Mouse (Mus musculus) MEL (cell line): ENCODE data around the gene Smarcd1. TPM values are rescaled to one million over a fixed set of nuclear protein-coding genes. Genes with fewer than 3 reads are reported as not detected.

Experiments used
- DNase-seq: peaks from one replicate; pipeline ENCODE4 v3.0.0; 2011; ENCODE audit warnings: low read depth, low spot score
- H3K27ac ChIP-seq: 2 replicates; pipeline ENCODE4 v1.5.1; 2012; ENCODE audit warnings: low read depth, mild to moderate bottlenecking, control low read depth, low read length, moderate library complexity; ENCODE audit not compliant: control insufficient read depth
- H3K27me3 ChIP-seq, 2 experiments: fragments of 150-350 bp in 1 of 2; sonication (generic) in 1 of 2; 2 replicates each; pipeline ENCODE4 v1.6.1; 2012; ENCODE audit warnings: low read length in 2 of 2, mild to moderate bottlenecking in 2 of 2, improper control_type of control experiment in 1 of 2, moderate library complexity in 1 of 2; ENCODE audit not compliant: insufficient read depth in 2 of 2, control insufficient read depth in 1 of 2
- H3K36me3 ChIP-seq, 2 experiments: 2 replicates each; pipeline ENCODE4 v1.6.1; 2012 to 2014; ENCODE audit warnings: low read length in 2 of 2, improper control_type of control experiment in 1 of 2, inconsistent platforms in 1 of 2, mild to moderate bottlenecking in 1 of 2; ENCODE audit not compliant: insufficient read depth in 2 of 2, control insufficient read depth in 1 of 2
- H3K4me1 ChIP-seq, 2 experiments: fragments of 150-350 bp in 1 of 2; sonication (generic) in 1 of 2; 2 replicates each; pipeline ENCODE4 v1.6.1; 2012; ENCODE audit warnings: low read length in 2 of 2, improper control_type of control experiment in 1 of 2, mild to moderate bottlenecking in 1 of 2; ENCODE audit not compliant: insufficient read depth in 2 of 2, control insufficient read depth in 1 of 2
- H3K4me3 ChIP-seq, 2 experiments: fragments of 150-350 bp in 1 of 2; sonication (generic) in 1 of 2; 2 replicates each; pipeline ENCODE4 v1.5.1; 2012; ENCODE audit warnings: low read depth in 2 of 2, low read length in 2 of 2, mild to moderate bottlenecking in 2 of 2, moderate library complexity in 2 of 2, control low read depth in 1 of 2, improper control_type of control experiment in 1 of 2; ENCODE audit not compliant: control insufficient read depth in 1 of 2, insufficient read depth in 1 of 2
- H3K79me2 ChIP-seq: 2 replicates; pipeline ENCODE4 v1.6.1; 2012; ENCODE audit warnings: mild to moderate bottlenecking, low read length, moderate library complexity; ENCODE audit not compliant: control insufficient read depth, poor library complexity, insufficient read depth
- H3K9ac ChIP-seq: 2 replicates; pipeline ENCODE4 v1.6.1; 2012; ENCODE audit warnings: low read depth, mild to moderate bottlenecking, control low read depth, low read length, moderate library complexity; ENCODE audit not compliant: control insufficient read depth, poor library complexity, severe bottlenecking
- H3K9me3 ChIP-seq: fragments of 150-350 bp; sonication (generic); replicated peaks from 2 replicates; pipeline ENCODE4 v1.6.1; 2012; ENCODE audit warnings: mild to moderate bottlenecking, low read length, improper control_type of control experiment, moderate library complexity; ENCODE audit not compliant: insufficient read depth
- BHLHE40 ChIP-seq: IDR thresholded peaks from 2 replicates; pipeline ENCODE4 v1.6.1; 2012; ENCODE audit warnings: low read depth, mild to moderate bottlenecking, inconsistent platforms, low read length, improper control_type of control experiment, borderline replicate concordance
- CHD1 ChIP-seq: IDR thresholded peaks from 2 replicates; pipeline ENCODE4 v1.6.1; 2012; ENCODE audit warnings: low read depth, mild to moderate bottlenecking, inconsistent platforms, low read length, improper control_type of control experiment
- CHD2 ChIP-seq: IDR thresholded peaks from 2 replicates; pipeline ENCODE4 v1.6.1; 2011; ENCODE audit warnings: low read length, improper control_type of control experiment
- CTCF ChIP-seq, 3 experiments: IDR thresholded peaks in 2 of 3; conservative IDR thresholded peaks in 1 of 3; 2 replicates each; pipeline ENCODE4 v1.5.1; 2011 to 2012; ENCODE audit warnings: low read length in 3 of 3, low read depth in 2 of 3, mild to moderate bottlenecking in 2 of 3, improper control_type of control experiment in 1 of 3, inconsistent platforms in 1 of 3, mixed read lengths in 1 of 3, moderate library complexity in 1 of 3; ENCODE audit not compliant: control insufficient read depth in 1 of 3, insufficient read depth in 1 of 3, poor library complexity in 1 of 3, severe bottlenecking in 1 of 3
- E2F4 ChIP-seq: IDR thresholded peaks from 2 replicates; pipeline ENCODE4 v1.6.1; 2011; ENCODE audit warnings: low read depth, low read length, improper control_type of control experiment, borderline replicate concordance
- ELF1 ChIP-seq: IDR thresholded peaks from 2 replicates; pipeline ENCODE4 v1.6.1; 2014; ENCODE audit warnings: low read depth, mild to moderate bottlenecking, inconsistent platforms, low read length, improper control_type of control experiment, moderate library complexity
- EP300 ChIP-seq, 2 experiments: IDR thresholded peaks; 2 replicates each; pipeline ENCODE4 v1.6.1; 2011; ENCODE audit warnings: improper control_type of control experiment in 2 of 2, low read length in 2 of 2, low read depth in 1 of 2, mild to moderate bottlenecking in 1 of 2
- ETS1 ChIP-seq: IDR thresholded peaks from 2 replicates; pipeline ENCODE4 v1.6.1; 2012; ENCODE audit warnings: low read depth, mild to moderate bottlenecking, inconsistent platforms, low read length, improper control_type of control experiment, moderate library complexity
- GABPA ChIP-seq: IDR thresholded peaks from 2 replicates; pipeline ENCODE4 v1.6.1; 2012; ENCODE audit warnings: low read depth, mild to moderate bottlenecking, inconsistent platforms, low read length, improper control_type of control experiment, moderate library complexity
- GATA1 ChIP-seq: IDR thresholded peaks from 2 replicates; pipeline ENCODE4 v1.6.1; 2011; ENCODE audit warnings: low read depth, low read length, improper control_type of control experiment
- HCFC1 ChIP-seq: IDR thresholded peaks from 2 replicates; pipeline ENCODE4 v1.6.1; 2012; ENCODE audit warnings: low read depth, mild to moderate bottlenecking, inconsistent platforms, low read length, improper control_type of control experiment, moderate library complexity
- JUND ChIP-seq: IDR thresholded peaks from 2 replicates; pipeline ENCODE4 v1.6.1; 2011; ENCODE audit warnings: low read depth, mild to moderate bottlenecking, improper control_type of control experiment, low read length
- KAT2A ChIP-seq: conservative IDR thresholded peaks from 2 replicates; pipeline ENCODE4 v1.6.1; 2012; ENCODE audit warnings: low read depth, low read length, improper control_type of control experiment, inconsistent platforms
- MAFK ChIP-seq: IDR thresholded peaks from 2 replicates; pipeline ENCODE4 v1.6.1; 2011; ENCODE audit warnings: low read depth, mild to moderate bottlenecking, low read length, improper control_type of control experiment, borderline replicate concordance
- MAX ChIP-seq: IDR thresholded peaks from 2 replicates; pipeline ENCODE4 v1.6.1; 2011; ENCODE audit warnings: low read length, improper control_type of control experiment
- MAZ ChIP-seq: IDR thresholded peaks from 2 replicates; pipeline ENCODE4 v1.6.1; 2012; ENCODE audit warnings: low read depth, mild to moderate bottlenecking, inconsistent platforms, low read length, improper control_type of control experiment
- MEF2A ChIP-seq: IDR thresholded peaks from 2 replicates; pipeline ENCODE4 v1.6.1; 2014; ENCODE audit warnings: low read depth, mild to moderate bottlenecking, inconsistent platforms, low read length, improper control_type of control experiment; ENCODE audit not compliant: poor library complexity, insufficient replicate concordance, severe bottlenecking; ENCODE audit errors: extremely low read depth
- MXI1 ChIP-seq: IDR thresholded peaks from 2 replicates; pipeline ENCODE4 v1.6.1; 2011; ENCODE audit warnings: mild to moderate bottlenecking, low read depth, low read length, improper control_type of control experiment
- MYB ChIP-seq: IDR thresholded peaks from 2 replicates; pipeline ENCODE4 v1.6.1; 2011; ENCODE audit warnings: mild to moderate bottlenecking, low read depth, low read length, improper control_type of control experiment
- MYC ChIP-seq: IDR thresholded peaks from 2 replicates; pipeline ENCODE4 v1.6.1; 2011; ENCODE audit warnings: low read depth, mild to moderate bottlenecking, low read length, improper control_type of control experiment, moderate library complexity
- NELFE ChIP-seq: IDR thresholded peaks from 2 replicates; pipeline ENCODE4 v1.6.1; 2011; ENCODE audit warnings: low read depth, low read length, improper control_type of control experiment
- NRF1 ChIP-seq: IDR thresholded peaks from 2 replicates; pipeline ENCODE4 v1.6.1; 2014; ENCODE audit warnings: low read depth, mild to moderate bottlenecking, inconsistent platforms, low read length, improper control_type of control experiment, moderate library complexity; ENCODE audit not compliant: poor library complexity, insufficient read depth, severe bottlenecking
- POLR2A ChIP-seq, 2 experiments: IDR thresholded peaks; 2 replicates each; pipeline ENCODE4 v1.6.1; 2011 to 2012; ENCODE audit warnings: low read length in 2 of 2, mild to moderate bottlenecking in 2 of 2, control low read depth in 1 of 2, improper control_type of control experiment in 1 of 2, low read depth in 1 of 2, moderate library complexity in 1 of 2; ENCODE audit not compliant: control insufficient read depth in 1 of 2, insufficient read depth in 1 of 2, poor library complexity in 1 of 2
- POLR2AphosphoS2 ChIP-seq: IDR thresholded peaks from 2 replicates; pipeline ENCODE4 v1.6.1; 2011; ENCODE audit warnings: low read length, improper control_type of control experiment
- POLR2AphosphoS5 ChIP-seq: IDR thresholded peaks from 2 replicates; pipeline ENCODE4 v1.6.1; 2012; ENCODE audit warnings: low read depth, borderline replicate concordance, mild to moderate bottlenecking, inconsistent platforms, low read length, moderate library complexity, mixed read lengths
- RCOR1 ChIP-seq: IDR thresholded peaks from 2 replicates; pipeline ENCODE4 v1.6.1; 2012; ENCODE audit warnings: low read depth, mild to moderate bottlenecking, inconsistent platforms, low read length, improper control_type of control experiment
- SMC3 ChIP-seq: IDR thresholded peaks from 2 replicates; pipeline ENCODE4 v1.6.1; 2011; ENCODE audit warnings: low read depth, low read length, improper control_type of control experiment
- TAL1 ChIP-seq: IDR thresholded peaks from 2 replicates; pipeline ENCODE4 v1.6.1; 2012; ENCODE audit warnings: mild to moderate bottlenecking, inconsistent platforms, low read length, moderate library complexity, mixed read lengths
- TBP ChIP-seq: IDR thresholded peaks from 2 replicates; pipeline ENCODE4 v1.8.0; 2011; ENCODE audit warnings: low read depth, low read length, improper control_type of control experiment
- TCF12 ChIP-seq: IDR thresholded peaks from 2 replicates; pipeline ENCODE4 v1.6.1; 2014; ENCODE audit warnings: low read depth, mild to moderate bottlenecking, inconsistent platforms, low read length, improper control_type of control experiment, moderate library complexity
- UBTF ChIP-seq: IDR thresholded peaks from 2 replicates; pipeline ENCODE4 v1.6.1; 2012; ENCODE audit warnings: low read depth, mild to moderate bottlenecking, inconsistent platforms, low read length, improper control_type of control experiment, moderate library complexity, borderline replicate concordance; ENCODE audit not compliant: insufficient read depth
- USF1 ChIP-seq: IDR thresholded peaks from 2 replicates; pipeline ENCODE4 v1.6.1; 2014; ENCODE audit warnings: low read depth, mild to moderate bottlenecking, inconsistent platforms, low read length, improper control_type of control experiment, moderate library complexity
- ZC3H11A ChIP-seq: IDR thresholded peaks from 2 replicates; pipeline ENCODE4 v1.6.1; 2012; ENCODE audit warnings: low read depth, mild to moderate bottlenecking, inconsistent platforms, low read length, improper control_type of control experiment
- ZKSCAN1 ChIP-seq: IDR thresholded peaks from 2 replicates; pipeline ENCODE4 v1.6.1; 2012; ENCODE audit warnings: low read depth, mild to moderate bottlenecking, inconsistent platforms, low read length, improper control_type of control experiment, moderate library complexity
- ZNF384 ChIP-seq: IDR thresholded peaks from 2 replicates; pipeline ENCODE4 v1.6.1; 2012; ENCODE audit warnings: low read depth, mild to moderate bottlenecking, inconsistent platforms, low read length, improper control_type of control experiment
- polyA plus RNA-seq, 2 experiments: library from polyadenylated mRNA; stranded (reverse) in 1 of 2; unstranded in 1 of 2; fragments of >175 nt in 1 of 2; fragments of >200 nt in 1 of 2; gene quantifications; 2 replicates each; pipeline versions ENCODE4 v1.2.1 to v1.2.4; 2012; ENCODE audit warnings: low replicate concordance in 2 of 2, low read depth in 1 of 2; ENCODE audit not compliant: insufficient read length in 2 of 2, insufficient read depth in 1 of 2, missing spikeins in 1 of 2
- total RNA-seq: library from RNA; depleted of rRNA; stranded (reverse); fragments of 300-350 nt; gene quantifications from 2 replicates; pipeline ENCODE4 v1.2.3, GENCODE M21; 2012

Gene Smarcd1
- total and polyA plus RNA-seq, 3 experiments = 20.1 to 247 (median 72.5) TPM

DNA sequence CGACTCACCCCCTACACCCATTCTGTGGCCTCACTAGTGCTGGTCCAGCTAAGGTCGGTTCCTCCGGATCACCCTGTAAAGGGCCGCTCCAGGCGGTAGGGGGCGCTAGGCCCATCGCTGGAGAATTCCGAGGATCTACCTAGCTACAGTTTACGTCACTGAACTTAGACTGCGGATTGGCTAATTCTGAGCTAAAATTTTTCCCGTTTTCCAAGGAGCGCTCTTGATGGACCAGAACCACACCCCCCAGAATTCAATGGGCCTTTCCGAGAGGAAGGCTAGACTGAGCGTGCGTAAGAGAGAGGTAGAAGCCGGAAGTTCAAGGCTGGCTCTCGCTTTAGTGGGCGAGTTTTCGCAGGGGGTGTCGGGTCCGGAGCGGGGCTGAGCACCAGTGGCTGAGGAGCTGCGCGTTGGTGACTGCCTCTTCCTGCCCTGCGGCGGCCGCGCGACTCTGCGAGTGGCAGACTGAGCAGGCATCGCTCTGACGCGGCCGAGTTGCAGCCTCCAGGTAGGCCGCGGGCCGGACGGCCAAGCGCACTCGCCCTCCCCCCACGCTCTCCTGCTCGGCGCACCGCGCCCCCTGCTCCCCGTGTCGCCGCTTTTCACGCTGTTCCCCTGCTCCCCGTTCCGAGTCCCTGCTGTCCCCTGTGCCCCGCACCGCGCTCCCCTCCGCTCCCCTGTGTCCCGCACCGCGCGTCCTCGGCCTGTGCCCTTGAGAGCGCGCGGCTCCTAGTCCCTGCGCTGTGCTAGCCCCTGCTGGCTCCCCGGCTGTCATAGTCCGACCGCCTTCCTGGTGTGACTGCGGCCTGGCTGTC, 23.6 kb downstream of the Smarcd1 start, which contains the start of gene Cox14:
Cox14 (plus strand) TSS at position 278 of the 815 bp plus-strand sequence.
- Histone ChIP-seq H3K4me3 (peak within 1 kb of the TSS; percentile 87 to 92), H3K27ac (peak within 1 kb of the TSS; percentile 70), H3K9me3 (no peaks in the 10 kb centered on the region), H3K9ac (peak within 1 kb of the TSS; percentile 84), H3K27me3 (no peaks in the 10 kb centered on the region), H3K4me1 (peaks cover 0 to 13% of the 10 kb centered on the region in 2 experiments; a peak in 2 of 4 replicates), H3K79me2 (peaks cover 13% of the 10 kb centered on the region), H3K36me3 (peaks cover 4 to 10% of the 10 kb centered on the region in 2 experiments; a peak in 3 of 4 replicates)
- DNase-seq = peak; percentile 100
- peak; percentile 38 for TF ChIP-seq SMC3
- peak; percentile 92 for TF ChIP-seq NELFE
- peak; percentile 91 for TF ChIP-seq MXI1
- TF ChIP-seq NRF1 = peak; percentile 93
- no peak for TF ChIP-seq E2F4
- TF ChIP-seq POLR2AphosphoS2 = peak; percentile 92
- TF ChIP-seq BHLHE40 = peak; percentile 56; the same call in 1 of the 2 replicates
- TF ChIP-seq POLR2A (IDR thresholded peaks at IDR 0.05; ENCODE audit: control insufficient read depth in 1 of 2, insufficient read depth in 1 of 2, low read depth in 1 of 2, low read length in 2 of 2, poor library complexity in 1 of 2) = peak; percentile 96 to 98
- no peak for TF ChIP-seq ZC3H11A
- TF ChIP-seq USF1 = no peak
- 0 out of 2 replicates have a peak, but pooled peaks have one; percentile 14 for TF ChIP-seq MEF2A
- TF ChIP-seq ETS1 = peak; percentile 48; the same call in 1 of the 2 replicates
- no peak for TF ChIP-seq GATA1
- TF ChIP-seq MAFK = no peak
- peak in 2 of 3 experiments; percentile 98 to 100 for TF ChIP-seq CTCF (IDR thresholded peaks at IDR 0.05 in 2 of 3, conservative IDR thresholded peaks at IDR 0.05 in 1 of 3; ENCODE audit: control insufficient read depth in 1 of 3, insufficient read depth in 1 of 3, low read depth in 2 of 3, low read length in 3 of 3, poor library complexity in 1 of 3, severe bottlenecking in 1 of 3)
- TF ChIP-seq MYB = no peak
- peak; percentile 98 for TF ChIP-seq ELF1
- TF ChIP-seq ZNF384 = no peak; the same call in 1 of the 2 replicates
- TF ChIP-seq GABPA = no peak
- peak; percentile 99 for TF ChIP-seq HCFC1
- TF ChIP-seq CHD2 = peak; percentile 97
- TF ChIP-seq POLR2AphosphoS5 = no peak
- no peak for TF ChIP-seq RCOR1
- TF ChIP-seq EP300 (IDR thresholded peaks at IDR 0.05; ENCODE audit: low read depth in 1 of 2, low read length in 2 of 2) = no peak
- peak; percentile 73 for TF ChIP-seq MAZ
- TF ChIP-seq MYC = peak; percentile 67; the same call in 1 of the 2 replicates
- TF ChIP-seq TCF12 = peak; percentile 64
- peak; percentile 86 for TF ChIP-seq MAX
- no peak for TF ChIP-seq CHD1
- TF ChIP-seq KAT2A = peak; percentile 88
- TF ChIP-seq ZKSCAN1 = no peak; the same call in 1 of the 2 replicates
- no peak for TF ChIP-seq TAL1
- no peak for TF ChIP-seq JUND
- TF ChIP-seq UBTF = no peak; the same call in 1 of the 2 replicates
- TF ChIP-seq TBP = peak; percentile 85
